Mouse (Mus musculus) hindbrain, embryonic 13.5 days (tissue): ENCODE measurements at regions not wholly inside any gene's neighbourhood (a gene's known extent, or its start where the extent isn't known, plus 50 kb on each side); places are given as distances from the start of the nearest gene placed in this dataset.

Experiments used
- ATAC-seq: fragments of 200-750 bp; cut with Nextera tagmentation; 2 replicates; pipeline ENCODE4 v1.8.0; 2017; ENCODE audit warnings: moderate TSS enrichment; ENCODE audit not compliant: low FRiP score
- H3K27ac ChIP-seq: fragments of 300-500 bp; sonication (generic); 2 replicates; pipeline ENCODE4 v1.5.1; 2015; ENCODE audit warnings: inconsistent platforms, mild to moderate bottlenecking, moderate library complexity
- H3K27me3 ChIP-seq: fragments of 300-500 bp; sonication (generic); 2 replicates; pipeline ENCODE4 v1.6.1; 2015; ENCODE audit warnings: mild to moderate bottlenecking, inconsistent platforms
- H3K36me3 ChIP-seq: fragments of 300-500 bp; sonication (generic); 2 replicates; pipeline ENCODE4 v1.6.1; 2015; ENCODE audit warnings: mild to moderate bottlenecking, inconsistent platforms
- H3K4me1 ChIP-seq: fragments of 300-500 bp; sonication (generic); replicated peaks from 2 replicates; pipeline ENCODE4 v1.6.1; 2015; ENCODE audit warnings: inconsistent platforms
- H3K4me2 ChIP-seq: fragments of 300-500 bp; sonication (generic); 2 replicates; pipeline ENCODE4 v1.6.1; 2015; ENCODE audit warnings: inconsistent platforms, mild to moderate bottlenecking, moderate library complexity
- H3K4me3 ChIP-seq: fragments of 300-500 bp; sonication (generic); 2 replicates; pipeline ENCODE4 v1.5.1; 2015; ENCODE audit warnings: mild to moderate bottlenecking, inconsistent platforms
- H3K9ac ChIP-seq: fragments of 300-500 bp; sonication (generic); 2 replicates; pipeline ENCODE4 v1.6.1; 2015; ENCODE audit warnings: mild to moderate bottlenecking, inconsistent platforms
- H3K9me3 ChIP-seq: fragments of 300-500 bp; sonication (generic); 2 replicates; pipeline ENCODE4 v1.6.1; 2016; ENCODE audit warnings: inconsistent platforms
- WGBS: fragments of 180-500 bp; shearing (Covaris S2); methylation state at CpG from one replicate; pipeline ENCODE4 v1.1.7; 2015; 5-methylcytosine and 5-hydroxymethylcytosine counted together

DNA sequence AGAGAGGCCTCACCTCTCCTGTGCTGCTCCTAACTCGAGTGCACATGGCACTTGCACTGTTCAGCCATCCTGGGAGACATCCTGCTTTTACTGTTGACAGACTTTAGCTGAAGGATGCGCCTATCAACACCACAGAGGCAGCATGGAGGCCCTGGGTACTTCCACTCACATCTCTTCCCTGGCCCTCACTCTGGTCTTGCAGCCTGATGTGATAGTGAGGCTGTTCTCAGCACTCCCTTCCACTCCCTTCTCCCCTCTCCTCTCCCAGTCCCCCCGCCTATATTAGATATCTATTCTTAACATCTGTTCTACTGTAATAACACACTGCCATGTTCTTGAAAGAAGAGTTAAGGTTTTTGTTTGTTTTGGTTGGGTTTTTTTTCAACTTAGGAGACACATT lies 50.2 kb upstream of the Bod1 start:
- Histone ChIP-seq H3K4me1 (peaks cover 3% of the 10 kb centered on the region; the same call in 1 of the 2 replicates), H3K9ac (no peak overlapping the region), H3K9me3 (no peaks in the 10 kb centered on the region), H3K27ac (no peak overlapping the region), H3K4me2 (no peak overlapping the region), H3K4me3 (no peak overlapping the region), H3K27me3 (no peaks in the 10 kb centered on the region), H3K36me3 (no peaks in the 10 kb centered on the region)
- ATAC-seq = no peak
- 71% methylated on average over 3 of the region's 3 CpGs for WGBS

GRCm38 (mm10) chr11:31724506-31724905 lies 52.8 kb upstream of the Bod1 start:
- H3K4me1 ChIP-seq = no peaks in the 10 kb centered on the region
- H3K4me3 ChIP-seq = no peak overlapping the region
- ATAC-seq = no peak
- H3K9ac ChIP-seq = no peak overlapping the region
- 74% methylated on average over 1 of the region's 1 CpGs for WGBS
- H3K27ac ChIP-seq = no peak overlapping the region
- no peaks in the 10 kb centered on the region for H3K36me3 ChIP-seq
- H3K9me3 ChIP-seq = no peaks in the 10 kb centered on the region
- H3K27me3 ChIP-seq = no peaks in the 10 kb centered on the region
- H3K4me2 ChIP-seq = no peak overlapping the region

- no peak overlapping the region for H3K9ac ChIP-seq
- H3K9me3 ChIP-seq = no peaks in the 10 kb centered on the region
- H3K4me3 ChIP-seq = no peak overlapping the region
- ATAC-seq = no peak
- H3K27ac ChIP-seq = no peak overlapping the region
- H3K4me2 ChIP-seq = no peak overlapping the region
- H3K27me3 ChIP-seq = no peaks in the 10 kb centered on the region
- H3K36me3 ChIP-seq = no peaks in the 10 kb centered on the region
- H3K4me1 ChIP-seq = peaks cover 9% of the 10 kb centered on the region; the same call in 1 of the 2 replicates
- WGBS = 87% methylated on average over 15 of the region's 15 CpGs
These were observed 54.4 kb upstream of the Bod1 start for GRCm38 (mm10) chr11:31725936-31726647.

DNA sequence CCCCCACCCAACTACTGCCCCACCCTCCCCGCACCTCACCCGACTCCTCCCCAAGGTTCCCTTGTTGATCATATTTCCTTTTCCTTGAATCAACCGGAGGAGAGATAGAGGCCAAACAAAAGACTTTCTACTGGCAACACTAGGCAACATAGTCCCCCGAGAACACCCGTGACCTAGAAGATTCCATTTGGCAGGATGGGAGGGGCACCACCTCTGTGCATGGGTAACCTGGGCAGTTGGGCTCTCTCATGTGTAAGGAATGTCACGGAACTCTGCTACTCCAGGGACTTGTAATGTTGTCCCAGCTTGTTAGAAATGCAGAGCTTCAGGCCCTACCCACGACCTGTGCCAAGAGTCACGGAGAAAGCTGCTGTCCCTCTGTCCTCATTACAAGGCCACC lies 55.6 kb upstream of the Bod1 start:
- Histone ChIP-seq H3K4me2 (no peak overlapping the region), H3K27me3 (no peaks in the 10 kb centered on the region), H3K36me3 (no peaks in the 10 kb centered on the region), H3K27ac (no peak overlapping the region), H3K4me3 (no peak overlapping the region), H3K4me1 (peaks cover 17% of the 10 kb centered on the region), H3K9me3 (no peaks in the 10 kb centered on the region), H3K9ac (no peak overlapping the region)
- no peak for ATAC-seq
- WGBS = 88% methylated on average over 8 of the region's 8 CpGs

- Histone ChIP-seq H3K9me3 (no peaks in the 10 kb centered on the region), H3K36me3 (no peaks in the 10 kb centered on the region), H3K4me2 (no peak overlapping the region), H3K4me1 (peaks cover 37% of the 10 kb centered on the region), H3K27me3 (no peaks in the 10 kb centered on the region), H3K4me3 (no peak overlapping the region), H3K9ac (no peak overlapping the region), H3K27ac (peak overlapping the region; percentile 35; the same call in 1 of the 2 replicates)
- WGBS = 84% methylated on average over 3 of the region's 3 CpGs
- ATAC-seq = no peak
These were observed 58.0 kb upstream of the Bod1 start for GRCm38 (mm10) chr11:31729728-31730127.

DNA sequence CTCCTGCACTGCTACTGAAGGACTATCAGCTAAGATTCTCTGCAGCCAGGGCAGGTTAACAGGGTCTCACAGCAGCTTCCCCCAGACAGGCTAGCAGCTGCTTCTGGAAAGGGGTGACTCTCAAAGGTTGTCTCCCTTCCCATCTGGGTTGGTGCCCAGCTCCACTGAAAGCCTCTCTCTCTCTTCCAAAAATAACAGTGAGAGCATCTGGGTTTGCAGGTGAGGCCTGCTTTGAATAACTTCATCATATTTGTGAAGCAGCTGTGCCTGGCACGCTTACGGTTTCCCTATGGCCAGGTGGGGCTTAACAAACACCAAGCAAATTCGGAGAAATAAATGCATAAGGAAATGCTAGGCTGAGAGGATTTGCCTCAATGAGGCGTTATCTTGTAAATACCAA lies 58.5 kb upstream of the Bod1 start:
- WGBS = 78% methylated on average over 4 of the region's 4 CpGs
- no peak for ATAC-seq
- Histone ChIP-seq H3K27me3 (no peaks in the 10 kb centered on the region), H3K4me2 (no peak overlapping the region), H3K36me3 (no peaks in the 10 kb centered on the region), H3K4me3 (no peak overlapping the region), H3K9me3 (no peaks in the 10 kb centered on the region), H3K27ac (peak overlapping the region; percentile 35; the same call in 1 of the 2 replicates), H3K4me1 (peaks cover 42% of the 10 kb centered on the region), H3K9ac (0 out of 2 replicates have a peak overlapping the region, but pooled peaks have one; percentile 31)

- Histone ChIP-seq H3K4me3 (no peak overlapping the region), H3K27me3 (no peaks in the 10 kb centered on the region), H3K36me3 (no peaks in the 10 kb centered on the region), H3K9me3 (no peaks in the 10 kb centered on the region), H3K4me2 (no peak overlapping the region), H3K9ac (0 out of 2 replicates have a peak overlapping the region, but pooled peaks have one; percentile 31), H3K27ac (no peak overlapping the region), H3K4me1 (peaks cover 43% of the 10 kb centered on the region)
- 30% methylated on average over 3 of the region's 3 CpGs for WGBS
- no peak for ATAC-seq
These were observed 59.0 kb upstream of the Bod1 start for GRCm38 (mm10) chr11:31730680-31731079.

- Histone ChIP-seq H3K9ac (no peak overlapping the region), H3K4me1 (peaks cover 43% of the 10 kb centered on the region), H3K9me3 (no peaks in the 10 kb centered on the region), H3K27me3 (no peaks in the 10 kb centered on the region), H3K4me3 (no peak overlapping the region), H3K4me2 (no peak overlapping the region), H3K36me3 (no peaks in the 10 kb centered on the region), H3K27ac (no peak overlapping the region)
- no peak for ATAC-seq
- 66% methylated on average over 4 of the region's 4 CpGs for WGBS
These were observed 59.8 kb upstream of the Bod1 start for GRCm38 (mm10) chr11:31731459-31731858.

DNA sequence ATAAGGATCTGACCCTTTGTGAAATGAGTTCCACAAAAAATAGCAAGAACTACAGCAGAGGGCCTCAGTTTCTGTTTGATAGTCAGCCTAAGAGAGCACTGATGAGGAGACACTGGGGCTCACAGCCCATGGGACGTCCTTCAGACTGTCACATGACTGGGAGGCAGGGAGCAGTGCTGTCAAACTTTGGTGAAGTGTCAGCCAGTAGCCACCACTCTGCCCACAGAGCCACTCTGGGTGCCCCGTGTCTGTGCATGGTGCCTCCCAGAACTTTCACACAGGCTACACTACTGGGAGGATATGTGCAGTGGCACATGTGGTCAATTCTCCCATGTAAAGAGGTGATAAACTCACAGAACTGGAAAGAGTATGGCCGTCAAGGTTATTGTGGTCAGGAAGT lies 60.7 kb upstream of the Bod1 start:
- H3K4me3 ChIP-seq = no peak overlapping the region
- H3K4me1 ChIP-seq = peaks cover 43% of the 10 kb centered on the region
- no peak for ATAC-seq
- no peak overlapping the region for H3K9ac ChIP-seq
- H3K27me3 ChIP-seq = no peaks in the 10 kb centered on the region
- no peaks in the 10 kb centered on the region for H3K36me3 ChIP-seq
- WGBS = 72% methylated on average over 3 of the region's 3 CpGs
- H3K4me2 ChIP-seq = no peak overlapping the region
- no peaks in the 10 kb centered on the region for H3K9me3 ChIP-seq
- no peak overlapping the region for H3K27ac ChIP-seq

- H3K4me2 ChIP-seq = no peak overlapping the region
- WGBS = 74% methylated on average over 1 of the region's 1 CpGs
- no peak overlapping the region for H3K27ac ChIP-seq
- no peaks in the 10 kb centered on the region for H3K36me3 ChIP-seq
- H3K9ac ChIP-seq = no peak overlapping the region
- no peak for ATAC-seq
- H3K4me1 ChIP-seq = peaks cover 43% of the 10 kb centered on the region
- H3K4me3 ChIP-seq = no peak overlapping the region
- no peaks in the 10 kb centered on the region for H3K9me3 ChIP-seq
- H3K27me3 ChIP-seq = no peaks in the 10 kb centered on the region
These were observed 61.3 kb upstream of the Bod1 start for GRCm38 (mm10) chr11:31732958-31733357.

DNA sequence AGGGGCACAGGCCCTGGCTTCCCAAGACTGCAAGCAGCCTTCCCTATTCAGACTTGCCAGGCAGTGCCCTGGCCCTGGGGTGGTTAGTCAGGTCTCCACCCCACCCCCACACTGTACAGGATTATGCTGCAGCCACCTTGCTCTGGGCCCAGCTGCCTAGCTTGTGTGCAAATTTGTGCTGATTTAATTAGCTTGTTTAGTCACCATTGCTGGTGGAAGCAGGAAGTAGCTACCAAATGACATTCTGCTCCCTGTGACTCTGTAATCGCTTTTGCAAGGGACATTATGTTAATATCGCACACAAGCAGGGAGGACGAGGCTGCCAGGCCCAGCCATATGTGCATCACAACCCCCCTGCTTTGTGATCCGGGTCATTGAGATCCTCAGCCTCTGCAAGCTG lies 62.4 kb upstream of the Bod1 start:
- Histone ChIP-seq H3K27ac (peak overlapping the region; percentile 74), H3K36me3 (no peaks in the 10 kb centered on the region), H3K4me2 (no peak overlapping the region), H3K27me3 (no peaks in the 10 kb centered on the region), H3K4me1 (peaks cover 43% of the 10 kb centered on the region), H3K9me3 (no peaks in the 10 kb centered on the region), H3K9ac (peak overlapping the region; percentile 30; the same call in 1 of the 2 replicates), H3K4me3 (no peak overlapping the region)
- WGBS = 19% methylated on average over 4 of the region's 4 CpGs
- peak; percentile 88 for ATAC-seq

- Histone ChIP-seq H3K4me3 (no peak overlapping the region), H3K36me3 (no peaks in the 10 kb centered on the region), H3K27me3 (no peaks in the 10 kb centered on the region), H3K27ac (peak overlapping the region; percentile 74; the same call in 1 of the 2 replicates), H3K9ac (no peak overlapping the region), H3K4me1 (peaks cover 39% of the 10 kb centered on the region), H3K9me3 (no peaks in the 10 kb centered on the region), H3K4me2 (no peak overlapping the region)
- no peak for ATAC-seq
- WGBS = 94% methylated on average over 6 of the region's 6 CpGs
These were observed 63.6 kb upstream of the Bod1 start for GRCm38 (mm10) chr11:31735257-31735656.

DNA sequence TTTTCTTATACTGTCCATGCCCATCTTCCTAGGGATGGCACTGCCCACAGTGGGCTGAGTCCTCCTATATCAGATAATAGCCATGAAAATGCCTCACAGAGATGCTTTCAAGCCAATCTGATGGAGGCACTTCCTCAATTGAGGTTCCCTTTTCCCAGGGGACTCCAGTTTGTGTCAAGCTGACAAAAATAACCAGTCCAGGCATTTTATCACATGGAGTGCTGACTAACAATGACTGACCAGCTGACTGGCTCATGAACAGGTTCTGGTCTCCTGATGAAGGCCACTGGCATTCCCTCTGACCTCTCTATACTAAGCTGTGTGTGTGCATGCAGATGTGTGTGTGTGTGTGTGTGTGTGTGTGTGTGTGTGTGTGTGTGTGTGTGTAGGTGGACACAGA lies 64.4 kb upstream of the Bod1 start:
- Histone ChIP-seq H3K27ac (no peak overlapping the region), H3K9me3 (no peaks in the 10 kb centered on the region), H3K4me2 (no peak overlapping the region), H3K4me3 (no peak overlapping the region), H3K36me3 (no peaks in the 10 kb centered on the region), H3K4me1 (peaks cover 34% of the 10 kb centered on the region), H3K9ac (no peak overlapping the region), H3K27me3 (no peaks in the 10 kb centered on the region)
- ATAC-seq = no peak
